Mouse (Mus musculus): Measurements from ENCODE around the gene Taf11. TPM values are rescaled to one million over a fixed set of nuclear protein-coding genes. Genes with fewer than 3 reads are reported as not detected.

Taf11 gene
- polyA plus RNA-seq, 1 experiment from 2014 or later: 57.8 TPM

- no peaks in the 10 kb centered on the region for H3K36me3 ChIP-seq (ENCODE audit: control insufficient read depth, insufficient read depth, low read length)
- no peak overlapping the region for H3K4me3 ChIP-seq (ENCODE audit: low read depth, low read length)
- no peak overlapping the region for H3K4me2 ChIP-seq (ENCODE audit: low read length)
- H3K4me1 ChIP-seq (ENCODE audit: control insufficient read depth, insufficient read depth, low read length): peaks cover 11% of the 10 kb centered on the region
- 70% methylated on average over 2 of the region's 2 CpGs for WGBS
- H3K27ac ChIP-seq (ENCODE audit: low read length): no peak overlapping the region
- ATAC-seq: no peak
- no peaks in the 10 kb centered on the region for H3K27me3 ChIP-seq (ENCODE audit: control insufficient read depth, insufficient read depth, low read depth, low read length)
- H3K9me3 ChIP-seq (replicated peaks; ENCODE audit: control insufficient read depth, low read length, poor library complexity, severe bottlenecking): no peaks in the 10 kb centered on the region
- no peak overlapping the region for H3K9ac ChIP-seq (ENCODE audit: low read depth, low read length)
Observed at GRCm38 (mm10) chr17:27941698-27942097, 32.1 kb upstream of the Taf11 start.

GRCm38 (mm10) chr17:27941178-27941577 lies 31.5 kb upstream of the Taf11 start:
- no peak for ATAC-seq
- Histone ChIP-seq H3K27me3 (ENCODE audit: control insufficient read depth, insufficient read depth, low read depth, low read length) (no peaks in the 10 kb centered on the region), H3K9ac (ENCODE audit: low read depth, low read length) (no peak overlapping the region), H3K4me2 (ENCODE audit: low read length) (no peak overlapping the region), H3K27ac (ENCODE audit: low read length) (no peak overlapping the region), H3K36me3 (ENCODE audit: control insufficient read depth, insufficient read depth, low read length) (no peaks in the 10 kb centered on the region), H3K4me1 (ENCODE audit: control insufficient read depth, insufficient read depth, low read length) (peaks cover 7% of the 10 kb centered on the region), H3K4me3 (ENCODE audit: low read depth, low read length) (no peak overlapping the region), H3K9me3 (replicated peaks; ENCODE audit: control insufficient read depth, low read length, poor library complexity, severe bottlenecking) (no peaks in the 10 kb centered on the region)
- WGBS: 79% methylated on average over 5 of the region's 5 CpGs

GRCm38 (mm10) chr17:27940352-27940751 lies 30.7 kb upstream of the Taf11 start:
- no peak overlapping the region for H3K4me2 ChIP-seq (ENCODE audit: low read length)
- H3K9me3 ChIP-seq (replicated peaks; ENCODE audit: control insufficient read depth, low read length, poor library complexity, severe bottlenecking): no peaks in the 10 kb centered on the region
- H3K27me3 ChIP-seq (ENCODE audit: control insufficient read depth, insufficient read depth, low read depth, low read length): no peaks in the 10 kb centered on the region
- WGBS: 82% methylated on average over 4 of the region's 4 CpGs
- H3K4me1 ChIP-seq (ENCODE audit: control insufficient read depth, insufficient read depth, low read length): peaks cover 3% of the 10 kb centered on the region
- no peak overlapping the region for H3K4me3 ChIP-seq (ENCODE audit: low read depth, low read length)
- no peak overlapping the region for H3K27ac ChIP-seq (ENCODE audit: low read length)
- no peaks in the 10 kb centered on the region for H3K36me3 ChIP-seq (ENCODE audit: control insufficient read depth, insufficient read depth, low read length)
- H3K9ac ChIP-seq (ENCODE audit: low read depth, low read length): no peak overlapping the region
- ATAC-seq: no peak

- Histone ChIP-seq H3K4me2 (ENCODE audit: low read length) (no peak overlapping the region), H3K9me3 (replicated peaks; ENCODE audit: control insufficient read depth, low read length, poor library complexity, severe bottlenecking) (no peaks in the 10 kb centered on the region), H3K9ac (ENCODE audit: low read depth, low read length) (no peak overlapping the region), H3K27ac (ENCODE audit: low read length) (no peak overlapping the region), H3K4me1 (ENCODE audit: control insufficient read depth, insufficient read depth, low read length) (peaks cover 3% of the 10 kb centered on the region), H3K27me3 (ENCODE audit: control insufficient read depth, insufficient read depth, low read depth, low read length) (no peaks in the 10 kb centered on the region), H3K4me3 (ENCODE audit: low read depth, low read length) (no peak overlapping the region), H3K36me3 (ENCODE audit: control insufficient read depth, insufficient read depth, low read length) (no peaks in the 10 kb centered on the region)
- no peak for ATAC-seq
- 81% methylated on average over 5 of the region's 5 CpGs for WGBS
Observed at GRCm38 (mm10) chr17:27939028-27939427, 29.4 kb upstream of the Taf11 start.

- Histone ChIP-seq H3K4me3 (ENCODE audit: low read depth, low read length) (no peak overlapping the region), H3K9me3 (replicated peaks; ENCODE audit: control insufficient read depth, low read length, poor library complexity, severe bottlenecking) (no peaks in the 10 kb centered on the region), H3K27ac (ENCODE audit: low read length) (no peak overlapping the region), H3K9ac (ENCODE audit: low read depth, low read length) (no peak overlapping the region), H3K4me1 (ENCODE audit: control insufficient read depth, insufficient read depth, low read length) (peaks cover 3% of the 10 kb centered on the region), H3K27me3 (ENCODE audit: control insufficient read depth, insufficient read depth, low read depth, low read length) (no peaks in the 10 kb centered on the region), H3K36me3 (ENCODE audit: control insufficient read depth, insufficient read depth, low read length) (no peaks in the 10 kb centered on the region), H3K4me2 (ENCODE audit: low read length) (no peak overlapping the region)
- 85% methylated on average over 12 of the region's 12 CpGs for WGBS
- no peak for ATAC-seq
Observed at GRCm38 (mm10) chr17:27938121-27938754, 28.6 kb upstream of the Taf11 start.

GRCm38 (mm10) chr17:27937054-27937615 lies 27.5 kb upstream of the Taf11 start:
- Histone ChIP-seq H3K4me2 (ENCODE audit: low read length) (no peak overlapping the region), H3K4me3 (ENCODE audit: low read depth, low read length) (no peak overlapping the region), H3K9ac (ENCODE audit: low read depth, low read length) (no peak overlapping the region), H3K36me3 (ENCODE audit: control insufficient read depth, insufficient read depth, low read length) (no peaks in the 10 kb centered on the region), H3K27ac (ENCODE audit: low read length) (no peak overlapping the region), H3K4me1 (ENCODE audit: control insufficient read depth, insufficient read depth, low read length) (peaks cover 3% of the 10 kb centered on the region), H3K9me3 (replicated peaks; ENCODE audit: control insufficient read depth, low read length, poor library complexity, severe bottlenecking) (no peaks in the 10 kb centered on the region), H3K27me3 (ENCODE audit: control insufficient read depth, insufficient read depth, low read depth, low read length) (no peaks in the 10 kb centered on the region)
- WGBS: 85% methylated on average over 3 of the region's 4 CpGs
- ATAC-seq: no peak

GRCm38 (mm10) chr17:27935091-27935490 lies 25.4 kb upstream of the Taf11 start:
- no peaks in the 10 kb centered on the region for H3K9me3 ChIP-seq (replicated peaks; ENCODE audit: control insufficient read depth, low read length, poor library complexity, severe bottlenecking)
- 95% methylated on average over 3 of the region's 3 CpGs for WGBS
- ATAC-seq: no peak

GRCm38 (mm10) chr17:27934136-27934910 lies 24.7 kb upstream of the Taf11 start:
- Histone ChIP-seq H3K27ac (ENCODE audit: low read length) (no peak overlapping the region), H3K4me1 (ENCODE audit: control insufficient read depth, insufficient read depth, low read length) (no peaks in the 10 kb centered on the region; the same call in none of the 2 replicates), H3K4me2 (ENCODE audit: low read length) (no peak overlapping the region), H3K9me3 (replicated peaks; ENCODE audit: control insufficient read depth, low read length, poor library complexity, severe bottlenecking) (no peaks in the 10 kb centered on the region), H3K9ac (ENCODE audit: low read depth, low read length) (no peak overlapping the region), H3K4me3 (ENCODE audit: low read depth, low read length) (no peak overlapping the region), H3K27me3 (ENCODE audit: control insufficient read depth, insufficient read depth, low read depth, low read length) (no peaks in the 10 kb centered on the region), H3K36me3 (ENCODE audit: control insufficient read depth, insufficient read depth, low read length) (no peaks in the 10 kb centered on the region)
- 93% methylated on average over 10 of the region's 10 CpGs for WGBS
- no peak for ATAC-seq

More at GRCm38 (mm10) chr17:27935091-27935490, 25.4 kb upstream of the Taf11 start:
- Histone ChIP-seq H3K4me3 (ENCODE audit: low read depth, low read length) (no peak overlapping the region), H3K27ac (ENCODE audit: low read length) (no peak overlapping the region), H3K4me1 (ENCODE audit: control insufficient read depth, insufficient read depth, low read length) (no peaks in the 10 kb centered on the region; the same call in none of the 2 replicates), H3K9ac (ENCODE audit: low read depth, low read length) (no peak overlapping the region), H3K27me3 (ENCODE audit: control insufficient read depth, insufficient read depth, low read depth, low read length) (no peaks in the 10 kb centered on the region), H3K36me3 (ENCODE audit: control insufficient read depth, insufficient read depth, low read length) (no peaks in the 10 kb centered on the region), H3K4me2 (ENCODE audit: low read length) (no peak overlapping the region)

GRCm38 (mm10) chr17:27931826-27932225 lies 22.2 kb upstream of the Taf11 start:
- ATAC-seq: no peak
- Histone ChIP-seq H3K27ac (ENCODE audit: low read length) (no peak overlapping the region), H3K36me3 (ENCODE audit: control insufficient read depth, insufficient read depth, low read length) (no peaks in the 10 kb centered on the region), H3K4me1 (ENCODE audit: control insufficient read depth, insufficient read depth, low read length) (no peaks in the 10 kb centered on the region), H3K9ac (ENCODE audit: low read depth, low read length) (no peak overlapping the region), H3K4me3 (ENCODE audit: low read depth, low read length) (no peak overlapping the region), H3K9me3 (replicated peaks; ENCODE audit: control insufficient read depth, low read length, poor library complexity, severe bottlenecking) (no peaks in the 10 kb centered on the region), H3K27me3 (ENCODE audit: control insufficient read depth, insufficient read depth, low read depth, low read length) (no peaks in the 10 kb centered on the region), H3K4me2 (ENCODE audit: low read length) (no peak overlapping the region)
- WGBS: 92% methylated on average over 4 of the region's 4 CpGs
